Mouse (Mus musculus): ENCODE results near the gene Prdm9. TPM values are rescaled to one million over a fixed set of nuclear protein-coding genes. Genes with fewer than 3 reads are reported as not detected.

Gene Prdm9
- polyA plus RNA-seq, 1 experiment, result 1.0 TPM

DNA sequence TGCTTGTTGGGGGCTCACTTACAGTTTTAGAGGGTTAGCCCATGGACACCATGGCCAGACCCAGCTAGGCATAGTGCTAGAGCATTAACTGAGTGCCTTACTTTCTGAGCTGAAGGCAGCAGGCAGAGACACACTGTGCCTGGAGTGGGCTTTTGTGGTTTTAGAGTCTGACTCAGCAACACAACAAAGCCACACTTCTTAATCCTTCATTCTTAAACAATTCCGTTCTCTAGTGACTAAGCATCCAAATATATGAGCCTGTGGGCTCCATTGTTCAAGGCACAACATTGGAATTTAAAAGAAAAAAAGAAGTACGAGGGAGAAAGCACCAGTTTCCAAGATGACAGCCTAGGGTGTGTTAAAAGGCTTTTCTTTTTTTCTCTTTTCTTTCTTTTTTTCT, 53.5 kb downstream of the Prdm9 start:
- WGBS, result 85% methylated on average over 2 of the region's 2 CpGs
- DNase-seq, result no peak
- Histone ChIP-seq H3K4me1 (ENCODE audit: control insufficient read depth, insufficient read depth, low read length) (no peaks in the 10 kb centered on the region), H3K4me3 (replicated peaks; ENCODE audit: extremely low read depth, low read depth, low read length) (no peak overlapping the region)
- TF ChIP-seq CTCF (IDR thresholded peaks at IDR 0.05; ENCODE audit: insufficient read depth, low read length), result no peak
- no peak for TF ChIP-seq POLR2A (IDR thresholded peaks at IDR 0.05; ENCODE audit: borderline replicate concordance, extremely low read depth, low read depth, low read length)

DNA sequence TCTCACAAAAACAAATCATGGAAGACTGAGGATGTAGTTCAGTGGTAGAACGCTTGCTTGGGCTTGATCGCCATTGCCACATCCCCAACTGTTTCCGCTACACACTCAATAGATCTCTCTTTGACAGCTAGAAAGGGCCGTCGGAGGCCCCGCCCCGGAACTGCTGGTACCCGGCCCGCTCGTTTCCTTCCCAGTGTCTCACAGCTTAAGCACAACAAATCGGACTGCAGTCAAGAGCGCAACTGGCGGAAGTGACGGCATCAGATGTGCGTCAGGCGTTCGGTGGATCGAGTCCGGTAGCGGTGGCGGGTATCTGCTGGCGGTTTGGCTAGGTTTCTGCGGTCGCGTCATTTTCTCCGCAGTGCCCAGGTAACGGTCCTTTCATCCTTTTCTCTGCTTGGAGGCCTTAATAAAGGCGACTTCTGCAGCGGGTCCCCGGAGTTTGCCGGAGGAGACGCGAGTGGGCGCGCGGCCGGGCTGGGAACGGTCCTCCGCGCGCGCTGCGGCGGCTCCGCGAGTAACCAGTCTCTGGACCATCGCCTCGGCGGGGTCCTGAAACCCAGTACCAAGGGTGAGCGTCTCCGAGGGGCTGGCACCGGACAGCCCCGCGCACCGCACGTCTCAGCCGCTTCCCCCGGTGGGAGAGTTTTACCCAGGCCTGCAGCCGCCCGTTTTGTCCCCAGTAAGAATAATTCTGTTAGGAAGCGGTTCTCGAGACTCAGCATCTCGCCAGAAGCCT, 64.3 kb downstream of the Prdm9 start, which contains the start of the genes Psmb1 and Tbp:
Gene Psmb1, minus strand, starts transcription at position 96 of the 739 bp plus-strand sequence.
Gene Tbp, plus strand, starts transcription at position 233 of the 739 bp plus-strand sequence.
- WGBS, result under 1% methylated on average over 63 of the region's 63 CpGs
- TF ChIP-seq CTCF (IDR thresholded peaks at IDR 0.05; ENCODE audit: insufficient read depth, low read length), result no peak
- TF ChIP-seq POLR2A (IDR thresholded peaks at IDR 0.05; ENCODE audit: borderline replicate concordance, extremely low read depth, low read depth, low read length), result peak; percentile 83; the same call in 1 of the 2 replicates
- DNase-seq, result peak; percentile 96
- H3K4me1 ChIP-seq (ENCODE audit: control insufficient read depth, insufficient read depth, low read length), result peaks cover 7% of the 10 kb centered on the region; the same call in 1 of the 2 replicates
- peak within 1 kb of the TSS; percentile 60 for H3K4me3 ChIP-seq (replicated peaks; ENCODE audit: extremely low read depth, low read depth, low read length)

- 42% methylated on average over 7 of the region's 7 CpGs for whole genome bisulfite sequencing
- TF ChIP-seq POLR2A (IDR thresholded peaks at IDR 0.05; ENCODE audit: borderline replicate concordance, extremely low read depth, low read depth, low read length) (no peak), CTCF (IDR thresholded peaks at IDR 0.05; ENCODE audit: insufficient read depth, low read length) (no peak)
- Histone ChIP-seq H3K4me3 (replicated peaks; ENCODE audit: extremely low read depth, low read depth, low read length) (no peak overlapping the region), H3K4me1 (ENCODE audit: control insufficient read depth, insufficient read depth, low read length) (peaks cover 7% of the 10 kb centered on the region; the same call in 1 of the 2 replicates)
- DNase-seq, result no peak
Measured at GRCm38 (mm10) chr17:15498753-15499113, 65.4 kb downstream of the Prdm9 start.

DNA sequence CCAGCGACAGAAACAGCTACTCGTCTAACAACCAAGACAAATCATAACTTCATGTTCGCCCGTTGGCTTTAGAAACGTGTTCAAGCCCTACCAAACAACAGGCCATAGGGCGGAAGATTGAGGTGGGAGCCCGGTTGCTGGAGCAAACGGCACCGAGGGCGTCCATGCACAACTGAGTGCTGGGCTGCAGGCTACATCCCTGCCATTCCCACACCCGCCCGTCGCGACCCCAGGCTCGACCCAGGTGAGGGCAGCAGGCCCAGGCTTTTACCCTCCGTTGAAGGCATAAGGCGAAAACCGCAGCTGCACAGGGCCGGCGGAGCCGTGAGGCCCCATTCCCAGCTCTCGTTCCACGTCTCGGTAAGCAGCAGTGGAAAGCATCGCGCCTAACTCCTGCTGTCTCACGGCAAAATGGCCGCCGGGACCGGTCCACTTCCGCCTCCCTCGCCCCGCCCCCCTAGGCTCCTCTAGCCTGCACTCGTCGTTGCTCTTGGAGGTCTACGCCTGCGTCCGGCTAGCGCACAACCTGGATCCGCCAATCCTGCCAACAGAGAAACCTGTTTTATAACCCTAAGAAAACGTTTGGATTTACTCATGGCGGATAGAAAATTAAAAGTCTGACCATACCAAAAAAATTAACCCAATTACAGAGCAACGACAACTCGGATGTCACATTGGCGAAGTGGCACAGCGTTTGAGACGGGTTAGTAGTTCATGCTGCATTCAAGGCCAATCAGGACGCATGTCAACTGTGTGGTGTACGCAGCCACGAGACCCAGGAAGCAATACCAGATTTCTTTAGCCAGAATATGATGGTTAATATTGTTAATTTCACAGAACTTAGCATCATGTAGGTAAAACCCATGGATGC, 66.0 kb downstream of the Prdm9 start:
- peak; percentile 82; the same call in 1 of the 2 replicates for TF ChIP-seq POLR2A (IDR thresholded peaks at IDR 0.05; ENCODE audit: borderline replicate concordance, extremely low read depth, low read depth, low read length)
- TF ChIP-seq CTCF (IDR thresholded peaks at IDR 0.05; ENCODE audit: insufficient read depth, low read length), result no peak
- DNase-seq, result peak; percentile 93
- H3K4me1 ChIP-seq (ENCODE audit: control insufficient read depth, insufficient read depth, low read length), result peaks cover 7% of the 10 kb centered on the region; the same call in 1 of the 2 replicates
- whole genome bisulfite sequencing, result 1% methylated on average over 50 of the region's 50 CpGs
- peak overlapping the region; percentile 92 for H3K4me3 ChIP-seq (replicated peaks; ENCODE audit: extremely low read depth, low read depth, low read length)

Other genes starting within 250 kb of the Prdm9 start
- 22.7 and 51.1 TPM in 2 replicates for gene Dll1, start 187.5 kb downstream of the Prdm9 start, polyA plus RNA-seq (2012; rRNA removed)
- 9.9 and 11.5 TPM in 2 replicates for gene Fam120b, start 168.2 kb downstream of the Prdm9 start, polyA plus RNA-seq (2012; rRNA removed)
- gene Psmb1, start 64.6 kb downstream of the Prdm9 start, polyA plus RNA-seq (2012; rRNA removed), result 66.1 and 92.3 TPM in 2 replicates
- gene Tbp, start 64.5 kb downstream of the Prdm9 start, polyA plus RNA-seq (2012; rRNA removed), result 35.1 and 36.1 TPM in 2 replicates
- 17.1 and 22.3 TPM in 2 replicates for gene Pdcd2, start 37.1 kb downstream of the Prdm9 start, polyA plus RNA-seq (2012; rRNA removed)
- gene Chd1, start 140.6 kb upstream of the Prdm9 start, polyA plus RNA-seq (2012; rRNA removed), result 7.9 and 8.2 TPM in 2 replicates